Mouse (Mus musculus): ENCODE data around the gene Platr25.
"Not testable (repeated sequence)": the region's sequence is repeated elsewhere in the genome, so short reads cannot be mapped to it uniquely, and the experiment has no call there.

Gene Platr25

GRCm38 (mm10) chr13:62760432-62761415, at the start of gene Platr25:
Platr25 (minus strand) TSS chr13:62760709.
- peak; percentile 11 for DNase-seq (ENCODE audit: low spot score)

- DNase-seq (ENCODE audit: low spot score), result not testable (repeated sequence)
These were observed 47.5 kb upstream of the Platr25 start for GRCm38 (mm10) chr13:62807981-62808380.

GRCm38 (mm10) chr13:62786135-62786493, 25.6 kb upstream of the Platr25 start:
- not testable (repeated sequence) for DNase-seq (ENCODE audit: low spot score)

- peak; percentile 13 for DNase-seq (ENCODE audit: low spot score)
These were observed 25.0 kb upstream of the Platr25 start, which contains the start of gene Gm5141 for GRCm38 (mm10) chr13:62785199-62786134. Gm5141 (minus strand) TSS chr13:62785808.

GRCm38 (mm10) chr13:62763806-62764205, 3.3 kb upstream of the Platr25 start:
- not testable (repeated sequence) for DNase-seq (ENCODE audit: low spot score)

GRCm38 (mm10) chr13:62733322-62733721, 27.2 kb downstream of the Platr25 start:
- no peak for DNase-seq (ENCODE audit: low spot score)

GRCm38 (mm10) chr13:62712611-62713010, 47.9 kb downstream of the Platr25 start:
- not testable (repeated sequence) for DNase-seq (ENCODE audit: low spot score)

- not testable (repeated sequence) for DNase-seq (ENCODE audit: low spot score)
These were observed 75.2 kb downstream of the Platr25 start for GRCm38 (mm10) chr13:62685287-62685648.

- DNase-seq (ENCODE audit: low spot score), result peak; percentile 6
These were observed 75.8 kb downstream of the Platr25 start for GRCm38 (mm10) chr13:62684608-62685286.

- DNase-seq (ENCODE audit: low spot score), result no peak
These were observed 107.2 kb downstream of the Platr25 start for GRCm38 (mm10) chr13:62653369-62653743.

- peak; percentile 38 for DNase-seq (ENCODE audit: low spot score)
These were observed 107.7 kb downstream of the Platr25 start for GRCm38 (mm10) chr13:62652681-62653368.

GRCm38 (mm10) chr13:62627071-62627470, 133.4 kb downstream of the Platr25 start:
- DNase-seq (ENCODE audit: low spot score), result not testable (repeated sequence)

GRCm38 (mm10) chr13:62624277-62624665, 136.2 kb downstream of the Platr25 start:
- DNase-seq (ENCODE audit: low spot score), result not testable (repeated sequence)

- DNase-seq (ENCODE audit: low spot score), result peak; percentile 41
These were observed 136.8 kb downstream of the Platr25 start, which contains the start of gene 6720489N17Rik for GRCm38 (mm10) chr13:62623577-62624276. 6720489N17Rik (minus strand) TSS chr13:62624182.
